Mouse (Mus musculus) intestine, embryonic 15.5 days (tissue): Measurements from ENCODE around the gene Lmo4. TPM values are rescaled to one million over a fixed set of nuclear protein-coding genes. Genes with fewer than 3 reads are reported as not detected.

ENCODE experiments used
- ATAC-seq: fragments of 200-750 bp; cut with Nextera tagmentation; 2 replicates; pipeline ENCODE4 v1.8.0; 2017; ENCODE audit warnings: moderate TSS enrichment, moderate library complexity
- H3K27ac ChIP-seq: fragments of 300-500 bp; sonication (generic); 2 replicates; pipeline ENCODE4 v1.5.1; 2015; ENCODE audit warnings: mild to moderate bottlenecking, inconsistent platforms
- H3K27me3 ChIP-seq: fragments of 300-500 bp; sonication (generic); replicated peaks from 2 replicates; pipeline ENCODE4 v1.6.1; 2015; ENCODE audit warnings: inconsistent platforms
- H3K36me3 ChIP-seq: fragments of 300-500 bp; sonication (generic); 2 replicates; pipeline ENCODE4 v1.6.1; 2015; ENCODE audit warnings: inconsistent platforms
- H3K4me1 ChIP-seq: fragments of 300-500 bp; sonication (generic); replicated peaks from 2 replicates; pipeline ENCODE4 v1.6.1; 2015; ENCODE audit warnings: inconsistent platforms
- H3K4me2 ChIP-seq: fragments of 300-500 bp; sonication (generic); replicated peaks from 2 replicates; pipeline ENCODE4 v1.6.1; 2015; ENCODE audit warnings: mild to moderate bottlenecking, inconsistent platforms
- H3K4me3 ChIP-seq: fragments of 300-500 bp; sonication (generic); replicated peaks from 2 replicates; pipeline ENCODE4 v1.5.1; 2015; ENCODE audit warnings: inconsistent platforms
- H3K9ac ChIP-seq: fragments of 300-500 bp; sonication (generic); 2 replicates; pipeline ENCODE4 v1.6.1; 2015; ENCODE audit warnings: inconsistent platforms
- H3K9me3 ChIP-seq: fragments of 300-500 bp; sonication (generic); 2 replicates; pipeline ENCODE4 v1.6.1; 2016; ENCODE audit warnings: inconsistent platforms
- WGBS: fragments of 180-500 bp; shearing (Covaris S2); methylation state at CpG from one replicate; pipeline ENCODE4 v1.1.7; 2015; 5-methylcytosine and 5-hydroxymethylcytosine counted together
- polyA plus RNA-seq: library from polyadenylated mRNA; unstranded; fragments of >200 nt; fragmentation: Nextera tagmentation; extraction: Ambion mirVana; gene quantifications from 2 replicates; pipeline ENCODE4 v1.2.1, GENCODE M21; 2015

Gene Lmo4
- polyA plus RNA-seq, 1 experiment from 2014 or later, result 60.8 TPM

- ATAC-seq, result no peak
- Histone ChIP-seq H3K9ac (no peak overlapping the region), H3K4me1 (no peaks in the 10 kb centered on the region), H3K36me3 (no peaks in the 10 kb centered on the region), H3K4me2 (no peak overlapping the region), H3K27me3 (no peaks in the 10 kb centered on the region), H3K4me3 (no peak overlapping the region), H3K27ac (no peak overlapping the region), H3K9me3 (no peaks in the 10 kb centered on the region)
- 47% methylated on average over 9 of the region's 9 CpGs for WGBS
These were observed 20.6 kb upstream of the Lmo4 start for GRCm38 (mm10) chr3:144225456-144226240.

DNA sequence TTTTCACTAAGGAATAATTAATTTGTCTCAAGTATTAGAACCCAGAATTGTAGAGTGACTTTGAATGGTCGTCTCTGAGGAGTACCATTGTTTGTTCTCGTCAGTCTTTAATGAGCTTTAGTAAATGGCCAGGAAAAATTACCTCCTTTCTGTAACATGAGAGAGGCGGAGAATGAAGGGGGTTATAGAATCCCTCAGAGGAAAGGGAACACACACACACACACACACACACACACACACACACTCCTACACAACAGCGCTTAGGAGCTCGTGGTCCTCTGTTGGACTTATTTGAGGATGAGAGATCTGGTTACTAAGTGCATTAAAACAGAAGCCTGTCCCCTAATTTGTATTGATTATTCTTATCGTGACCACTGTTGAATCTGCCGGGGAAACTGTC lies 19.6 kb upstream of the Lmo4 start:
- Histone ChIP-seq H3K36me3 (no peaks in the 10 kb centered on the region), H3K4me1 (no peaks in the 10 kb centered on the region), H3K9me3 (no peaks in the 10 kb centered on the region), H3K27me3 (no peaks in the 10 kb centered on the region), H3K4me2 (no peak overlapping the region), H3K9ac (no peak overlapping the region), H3K4me3 (no peak overlapping the region), H3K27ac (no peak overlapping the region)
- 70% methylated on average over 7 of the region's 7 CpGs for WGBS
- ATAC-seq, result no peak

DNA sequence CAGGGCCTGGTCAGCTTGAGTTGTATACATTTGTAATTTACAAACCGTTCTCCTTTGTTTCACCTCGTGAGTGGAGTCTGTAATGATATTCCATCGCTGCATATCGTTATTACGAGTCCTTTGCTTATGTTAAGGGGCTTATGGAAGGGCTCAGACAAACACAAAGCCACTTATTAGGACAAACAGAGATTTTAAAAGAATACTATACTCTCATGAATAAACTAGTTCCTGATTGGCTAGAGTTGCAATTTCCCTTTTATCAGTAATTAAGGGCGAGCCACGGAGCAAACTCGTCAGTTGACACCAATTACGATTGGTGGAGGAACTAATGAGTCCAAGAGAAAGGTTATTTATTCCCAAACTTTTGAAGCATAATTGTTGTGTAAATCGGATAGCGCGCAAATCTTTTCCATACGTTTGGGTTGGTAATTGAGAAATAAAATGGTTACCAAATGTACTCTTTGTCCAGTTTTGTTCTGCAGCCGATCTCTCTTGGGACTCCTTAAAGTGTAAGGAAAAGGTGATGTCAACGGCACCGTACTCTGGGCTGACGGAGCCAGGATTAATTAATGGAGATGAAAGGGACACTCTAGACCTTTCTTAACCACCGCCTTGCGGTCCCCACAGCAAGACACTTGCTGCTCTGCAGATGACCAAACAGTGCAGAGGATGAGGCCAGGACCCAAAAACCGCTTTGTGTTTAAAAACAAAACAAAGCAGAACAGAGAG lies 18.5 kb upstream of the Lmo4 start:
- H3K27me3 ChIP-seq, result no peaks in the 10 kb centered on the region
- H3K4me3 ChIP-seq, result no peak overlapping the region
- ATAC-seq, result no peak
- no peaks in the 10 kb centered on the region for H3K4me1 ChIP-seq
- H3K27ac ChIP-seq, result no peak overlapping the region
- 82% methylated on average over 20 of the region's 20 CpGs for WGBS
- H3K36me3 ChIP-seq, result no peaks in the 10 kb centered on the region
- no peak overlapping the region for H3K9ac ChIP-seq
- no peak overlapping the region for H3K4me2 ChIP-seq
- no peaks in the 10 kb centered on the region for H3K9me3 ChIP-seq

DNA sequence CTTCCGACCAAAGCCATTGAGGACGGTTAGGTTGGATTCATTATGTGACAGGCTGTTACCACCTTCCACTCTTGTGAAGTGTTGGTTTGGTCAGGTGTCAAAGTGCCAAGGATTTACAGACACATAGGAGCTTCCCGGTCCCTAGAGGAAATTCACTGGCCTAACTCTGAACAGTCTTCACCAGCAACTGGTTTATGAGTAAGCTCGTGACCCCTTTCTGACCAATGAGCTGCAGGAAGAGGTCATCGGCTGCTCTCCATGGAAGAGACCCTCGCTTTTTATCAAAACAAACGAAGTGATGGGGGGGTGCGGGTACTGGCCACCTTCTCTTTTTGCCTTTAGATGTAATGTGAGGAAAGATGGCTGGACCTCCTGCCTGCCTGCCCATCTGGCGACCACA lies 17.4 kb upstream of the Lmo4 start:
- Histone ChIP-seq H3K4me3 (no peak overlapping the region), H3K9me3 (no peaks in the 10 kb centered on the region), H3K27me3 (no peaks in the 10 kb centered on the region), H3K9ac (no peak overlapping the region), H3K36me3 (no peaks in the 10 kb centered on the region), H3K27ac (no peak overlapping the region), H3K4me2 (no peak overlapping the region), H3K4me1 (no peaks in the 10 kb centered on the region)
- no peak for ATAC-seq
- WGBS, result 72% methylated on average over 9 of the region's 9 CpGs

GRCm38 (mm10) chr3:144207498-144207897 lies 2.5 kb upstream of the Lmo4 start:
- no peak overlapping the region for H3K4me3 ChIP-seq
- no peaks in the 10 kb centered on the region for H3K36me3 ChIP-seq
- 42% methylated on average over 5 of the region's 5 CpGs for WGBS
- H3K27ac ChIP-seq, result no peak overlapping the region
- H3K4me2 ChIP-seq, result no peak overlapping the region
- no peak overlapping the region for H3K9ac ChIP-seq
- no peaks in the 10 kb centered on the region for H3K9me3 ChIP-seq
- H3K4me1 ChIP-seq, result no peaks in the 10 kb centered on the region; the same call in 1 of the 2 replicates
- no peak for ATAC-seq
- no peaks in the 10 kb centered on the region for H3K27me3 ChIP-seq

DNA sequence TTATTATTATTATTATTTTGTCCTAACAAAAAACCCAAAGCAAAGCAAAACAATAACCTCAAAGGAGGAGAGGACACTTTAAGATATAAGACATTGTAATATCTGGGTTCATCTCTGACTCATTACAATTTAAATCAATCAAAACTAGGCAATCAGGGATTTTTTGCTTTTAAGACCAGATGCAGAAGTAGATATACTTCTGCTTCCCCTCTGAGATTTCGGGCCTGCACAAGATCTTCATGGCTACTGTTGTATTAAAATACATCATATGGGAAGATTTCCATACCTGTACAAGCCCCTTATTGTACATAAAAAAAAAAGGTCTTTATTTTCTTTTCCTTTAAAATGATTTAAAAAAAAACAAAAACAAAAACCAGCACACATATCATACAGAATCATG lies 1.9 kb upstream of the Lmo4 start:
- Histone ChIP-seq H3K4me2 (no peak overlapping the region), H3K27me3 (no peaks in the 10 kb centered on the region), H3K27ac (no peak overlapping the region), H3K9me3 (no peaks in the 10 kb centered on the region), H3K36me3 (no peaks in the 10 kb centered on the region), H3K9ac (no peak overlapping the region), H3K4me1 (no peaks in the 10 kb centered on the region; the same call in 1 of the 2 replicates), H3K4me3 (no peak overlapping the region)
- WGBS, result 94% methylated on average over 1 of the region's 1 CpGs
- ATAC-seq, result no peak

DNA sequence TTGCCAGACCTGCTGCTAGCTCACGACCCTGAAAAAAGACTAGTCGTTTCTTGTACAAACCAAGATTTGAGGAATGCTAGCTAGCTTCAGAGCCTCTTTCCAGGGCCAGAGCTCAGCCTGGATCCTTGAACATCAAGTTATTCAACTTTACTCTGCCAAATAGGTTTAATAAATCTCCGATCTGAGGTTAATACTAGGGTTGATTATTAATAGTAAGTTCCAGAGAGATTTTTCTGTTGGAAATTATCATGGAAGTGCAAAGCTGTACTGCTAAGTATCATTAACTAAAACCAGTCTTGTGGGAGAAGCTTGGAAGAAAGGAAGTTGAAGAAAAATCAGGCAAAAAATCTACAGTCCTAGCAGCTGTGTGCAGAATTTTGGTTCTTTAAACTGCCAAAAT lies 1.2 kb upstream of the Lmo4 start:
- 18% methylated on average over 3 of the region's 3 CpGs for WGBS
- peak overlapping the region; percentile 98 for H3K27ac ChIP-seq
- peaks cover 6% of the 10 kb centered on the region; the same call in 1 of the 2 replicates for H3K4me1 ChIP-seq
- H3K9me3 ChIP-seq, result no peaks in the 10 kb centered on the region
- no peak for ATAC-seq
- H3K27me3 ChIP-seq, result no peaks in the 10 kb centered on the region
- no peaks in the 10 kb centered on the region for H3K36me3 ChIP-seq
- H3K4me3 ChIP-seq, result peak overlapping the region; percentile 88
- H3K4me2 ChIP-seq, result peak overlapping the region; percentile 91
- peak overlapping the region; percentile 95 for H3K9ac ChIP-seq

- H3K27me3 ChIP-seq, result no peaks in the 10 kb centered on the region
- H3K27ac ChIP-seq, result peak overlapping the region; percentile 98
- H3K4me2 ChIP-seq, result peak overlapping the region; percentile 91
- WGBS, result under 1% methylated on average over 59 of the region's 69 CpGs
- no peaks in the 10 kb centered on the region for H3K36me3 ChIP-seq
- peak overlapping the region; percentile 95 for H3K9ac ChIP-seq
- H3K4me3 ChIP-seq, result peak overlapping the region; percentile 88
- ATAC-seq, result peak; percentile 90
- H3K9me3 ChIP-seq, result no peaks in the 10 kb centered on the region
- H3K4me1 ChIP-seq, result peaks cover 9% of the 10 kb centered on the region; the same call in 1 of the 2 replicates
These were observed 532 bp upstream of the Lmo4 start for GRCm38 (mm10) chr3:144205351-144206153.

- H3K36me3 ChIP-seq, result no peaks in the 10 kb centered on the region
- no peaks in the 10 kb centered on the region for H3K27me3 ChIP-seq
- H3K27ac ChIP-seq, result peak overlapping the region; percentile 98
- peak overlapping the region; percentile 88 for H3K4me3 ChIP-seq
- no peaks in the 10 kb centered on the region for H3K9me3 ChIP-seq
- 0% methylated on average over 5 of the region's 5 CpGs for WGBS
- H3K4me2 ChIP-seq, result peak overlapping the region; percentile 91
- H3K9ac ChIP-seq, result peak overlapping the region; percentile 95
- peaks cover 17% of the 10 kb centered on the region for H3K4me1 ChIP-seq
- no peak for ATAC-seq
These were observed 1.0 kb downstream of the Lmo4 start for GRCm38 (mm10) chr3:144203988-144204412.

DNA sequence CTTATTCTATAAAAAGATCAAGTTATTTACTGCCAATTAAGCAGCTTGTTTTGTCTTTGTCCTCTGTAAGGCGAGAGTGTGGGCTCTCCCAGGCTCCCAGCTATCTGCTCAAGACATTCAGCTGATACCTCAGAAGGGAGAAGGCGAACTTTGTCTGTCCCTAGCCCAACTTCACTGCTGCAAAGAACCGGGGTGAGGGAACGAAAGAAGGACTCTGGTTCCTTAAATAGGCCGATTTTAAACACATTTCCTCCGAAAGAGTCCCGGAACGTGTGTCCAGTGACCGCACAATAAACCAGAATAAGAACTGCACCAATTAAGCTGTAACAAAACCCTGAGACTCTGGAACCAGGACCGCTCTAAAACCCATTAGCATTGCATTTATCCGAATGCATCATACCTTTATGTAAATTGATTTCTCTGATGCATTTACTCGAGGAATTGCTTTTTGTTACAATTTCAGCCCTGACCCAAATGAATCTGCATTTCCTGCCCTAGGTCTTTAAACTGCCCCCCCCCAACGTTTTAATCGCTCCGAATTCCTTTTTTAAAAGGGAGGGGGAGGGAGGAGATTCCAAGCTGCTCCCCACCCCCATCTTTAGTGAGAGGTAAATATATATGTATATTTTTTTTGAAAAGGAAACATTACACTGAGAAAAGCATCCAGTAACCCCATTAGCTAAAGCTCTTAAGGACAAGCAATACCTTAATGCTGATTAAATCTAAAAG lies 1.6 kb downstream of the Lmo4 start:
- no peak for ATAC-seq
- under 1% methylated on average over 15 of the region's 15 CpGs for WGBS

GRCm38 (mm10) chr3:144202574-144203258 lies 2.3 kb downstream of the Lmo4 start:
- peak overlapping the region; percentile 88 for H3K4me3 ChIP-seq
- peak overlapping the region; percentile 91 for H3K4me2 ChIP-seq
- peaks cover 24% of the 10 kb centered on the region for H3K4me1 ChIP-seq
- no peaks in the 10 kb centered on the region for H3K9me3 ChIP-seq
- peak overlapping the region; percentile 95 for H3K9ac ChIP-seq
- under 1% methylated on average over 14 of the region's 14 CpGs for WGBS
- no peaks in the 10 kb centered on the region for H3K36me3 ChIP-seq
- H3K27ac ChIP-seq, result peak overlapping the region; percentile 95
- no peak for ATAC-seq
- H3K27me3 ChIP-seq, result no peaks in the 10 kb centered on the region

More for the DNA sequence above, 1.6 kb downstream of the Lmo4 start:
- Histone ChIP-seq H3K36me3 (no peaks in the 10 kb centered on the region), H3K4me1 (peaks cover 21% of the 10 kb centered on the region), H3K4me2 (peak overlapping the region; percentile 91), H3K9ac (peak overlapping the region; percentile 95), H3K27ac (peak overlapping the region; percentile 95), H3K9me3 (no peaks in the 10 kb centered on the region), H3K27me3 (no peaks in the 10 kb centered on the region), H3K4me3 (peak overlapping the region; percentile 88)
